Mouse (Mus musculus) hindbrain, postnatal 0 days (tissue): ENCODE measurements around the gene Iqcf1. TPM values are rescaled to one million over a fixed set of nuclear protein-coding genes. Genes with fewer than 3 reads are reported as not detected.
A peak's percentile ranks its signal among the peaks of the same experiment; 100 is the strongest.

Source experiments
- ATAC-seq: fragments of 200-750 bp; cut with Nextera tagmentation; 2 replicates; pipeline ENCODE4 v1.8.0; 2017; ENCODE audit warnings: mild to moderate bottlenecking, moderate TSS enrichment, moderate library complexity
- DNase-seq: peaks from one replicate; pipeline ENCODE4 v3.0.0-alpha.2; 2015; ENCODE audit warnings: low spot score
- H3K27ac ChIP-seq: fragments of 300-500 bp; sonication (generic); 2 replicates; pipeline ENCODE4 v1.5.1; 2014; ENCODE audit warnings: mild to moderate bottlenecking
- H3K27me3 ChIP-seq: fragments of 300-500 bp; sonication (generic); 2 replicates; pipeline ENCODE4 v1.6.1; 2014; ENCODE audit warnings: low read length, mixed read lengths; ENCODE audit not compliant: insufficient read depth
- H3K36me3 ChIP-seq: fragments of 300-500 bp; sonication (generic); 2 replicates; pipeline ENCODE4 v1.6.1; 2014; ENCODE audit warnings: low read length, mixed read lengths; ENCODE audit not compliant: insufficient read depth
- H3K4me1 ChIP-seq: fragments of 300-500 bp; sonication (generic); 2 replicates; pipeline ENCODE4 v1.6.1; 2014; ENCODE audit warnings: antibody characterized with exemption, low read length, mixed read lengths; ENCODE audit not compliant: insufficient read depth
- H3K4me2 ChIP-seq: fragments of 300-500 bp; sonication (generic); 2 replicates; pipeline ENCODE4 v1.6.1; 2014; ENCODE audit warnings: low read depth, mild to moderate bottlenecking, low read length, moderate library complexity, mixed read lengths
- H3K4me3 ChIP-seq: fragments of 300-500 bp; sonication (generic); 2 replicates; pipeline ENCODE4 v1.5.1; 2014; ENCODE audit warnings: low read length
- H3K9ac ChIP-seq: fragments of 300-500 bp; sonication (generic); replicated peaks from 2 replicates; pipeline ENCODE4 v1.6.1; 2014; ENCODE audit warnings: mild to moderate bottlenecking, low read length, moderate library complexity, mixed read lengths
- H3K9me3 ChIP-seq: fragments of 300-500 bp; sonication (generic); 2 replicates; pipeline ENCODE4 v1.6.1; 2016; ENCODE audit warnings: low read length, mixed read lengths
- CTCF ChIP-seq: IDR thresholded peaks from 2 replicates; pipeline ENCODE4 v1.5.1; 2016; ENCODE audit warnings: antibody characterized with exemption, control low read depth, low read depth
- WGBS: fragments of 180-500 bp; shearing (Covaris S2); extraction: QIAGEN DNeasy Blood & Tissue Kit; methylation state at CpG from one replicate; pipeline ENCODE4 v1.1.7; 2014; 5-methylcytosine and 5-hydroxymethylcytosine counted together
- polyA plus RNA-seq: library from polyadenylated mRNA; unstranded; fragments of >200 nt; fragmentation: Nextera tagmentation; extraction: Ambion mirVana; gene quantifications from 2 replicates; pipeline ENCODE4 v1.2.1, GENCODE M21; 2015
- total RNA-seq: library from RNA; depleted of rRNA; stranded (reverse); fragments of >200 nt; gene quantifications from 2 replicates; pipeline ENCODE4 v1.2.3, GENCODE M21; 2014

The Iqcf1 gene
- total and polyA plus RNA-seq, 2 experiments from 2014 or later: not detected

DNA sequence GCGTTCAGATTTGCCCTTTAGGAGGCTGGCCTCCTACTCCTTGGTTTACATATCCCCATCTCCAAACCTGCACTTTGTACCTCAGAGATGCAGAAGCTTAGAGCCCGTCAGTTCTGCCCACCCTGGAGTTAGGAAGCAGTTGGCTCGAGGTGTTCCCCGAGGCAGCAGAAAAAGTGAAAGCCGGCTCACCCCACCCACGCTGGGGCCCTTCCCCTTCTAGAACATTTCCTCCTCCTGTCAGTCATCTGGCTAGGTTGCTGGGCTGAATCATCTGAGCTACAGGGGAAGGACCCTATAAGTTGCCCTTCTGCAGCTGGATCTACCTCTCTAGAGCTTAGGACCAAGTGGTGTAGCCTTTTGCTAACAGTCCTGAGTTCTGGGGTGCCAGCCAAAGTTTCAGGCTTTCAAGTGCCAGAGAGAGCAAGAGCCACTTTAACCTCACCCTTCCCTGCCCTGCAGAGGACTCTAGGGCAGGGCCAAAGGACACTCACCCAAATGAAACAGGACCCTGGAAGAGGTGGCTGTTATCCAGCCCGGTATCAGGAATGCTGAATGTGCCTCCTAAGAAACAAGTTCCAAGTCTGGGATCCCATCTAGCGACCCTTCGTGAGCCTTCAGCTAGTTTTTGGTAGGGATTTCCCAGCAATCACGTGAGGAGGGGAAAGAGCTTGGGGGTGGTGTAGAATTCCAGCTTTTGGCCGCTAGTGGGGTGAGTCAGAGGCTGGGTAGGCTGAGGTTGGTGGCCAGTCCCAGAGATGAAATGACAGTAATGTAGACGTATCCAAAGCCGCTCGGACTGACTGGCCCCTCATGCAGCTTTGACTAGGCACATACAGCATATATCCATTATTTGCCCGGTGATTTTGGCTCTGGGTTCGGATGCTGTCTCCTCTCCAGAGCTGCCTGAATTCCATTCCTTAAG is 23.5 kb upstream of the Iqcf1 start:
- no peaks in the 10 kb centered on the region for H3K9me3 ChIP-seq
- H3K27ac ChIP-seq: peak overlapping the region; percentile 33; the same call in 1 of the 2 replicates
- H3K9ac ChIP-seq: no peak overlapping the region
- H3K4me1 ChIP-seq: peaks cover 23% of the 10 kb centered on the region; the same call in 1 of the 2 replicates
- no peak overlapping the region for H3K4me3 ChIP-seq
- H3K4me2 ChIP-seq: peak overlapping the region; percentile 40; the same call in 1 of the 2 replicates
- no peak for TF ChIP-seq CTCF
- ATAC-seq: no peak; the same call in 1 of the 2 replicates
- peak; percentile 24 for DNase-seq
- no peaks in the 10 kb centered on the region for H3K27me3 ChIP-seq
- no peaks in the 10 kb centered on the region for H3K36me3 ChIP-seq
- WGBS: 32% methylated on average over 16 of the region's 16 CpGs

GRCm38 (mm10) chr9:106476924-106477484 is 22.8 kb upstream of the Iqcf1 start, which contains the start of gene Parp3:
TSS of gene Parp3 (minus strand) at chr9:106476949.
- Histone ChIP-seq H3K9me3 (no peaks in the 10 kb centered on the region), H3K9ac (peak within 1 kb of the TSS; percentile 57), H3K4me3 (peak within 1 kb of the TSS; percentile 79), H3K4me2 (peak within 1 kb of the TSS; percentile 96), H3K27ac (peak within 1 kb of the TSS; percentile 59; the same call in 1 of the 2 replicates), H3K4me1 (peaks cover 23% of the 10 kb centered on the region; the same call in 1 of the 2 replicates), H3K27me3 (no peaks in the 10 kb centered on the region), H3K36me3 (no peaks in the 10 kb centered on the region)
- peak; percentile 99 for ATAC-seq
- DNase-seq: peak; percentile 100
- TF ChIP-seq CTCF: peak; percentile 97
- WGBS: under 1% methylated on average over 41 of the region's 41 CpGs

- peak overlapping the region; percentile 59; the same call in 1 of the 2 replicates for H3K27ac ChIP-seq
- peaks cover 23% of the 10 kb centered on the region; the same call in 1 of the 2 replicates for H3K4me1 ChIP-seq
- H3K9ac ChIP-seq: peak overlapping the region; percentile 57
- 5% methylated on average over 16 of the region's 16 CpGs for WGBS
- peak overlapping the region; percentile 96 for H3K4me2 ChIP-seq
- 0 out of 2 replicates have a peak, but pooled peaks cover under 1% of the 10 kb centered on the region for H3K36me3 ChIP-seq
- TF ChIP-seq CTCF: no peak
- peak overlapping the region; percentile 79 for H3K4me3 ChIP-seq
- no peak for ATAC-seq
- DNase-seq: no peak
- H3K27me3 ChIP-seq: no peaks in the 10 kb centered on the region
- H3K9me3 ChIP-seq: no peaks in the 10 kb centered on the region
These were observed 22.1 kb upstream of the Iqcf1 start for GRCm38 (mm10) chr9:106477649-106478048.

GRCm38 (mm10) chr9:106478101-106478500 is 21.7 kb upstream of the Iqcf1 start:
- DNase-seq: no peak
- WGBS: 87% methylated on average over 9 of the region's 9 CpGs
- no peak for TF ChIP-seq CTCF

DNA sequence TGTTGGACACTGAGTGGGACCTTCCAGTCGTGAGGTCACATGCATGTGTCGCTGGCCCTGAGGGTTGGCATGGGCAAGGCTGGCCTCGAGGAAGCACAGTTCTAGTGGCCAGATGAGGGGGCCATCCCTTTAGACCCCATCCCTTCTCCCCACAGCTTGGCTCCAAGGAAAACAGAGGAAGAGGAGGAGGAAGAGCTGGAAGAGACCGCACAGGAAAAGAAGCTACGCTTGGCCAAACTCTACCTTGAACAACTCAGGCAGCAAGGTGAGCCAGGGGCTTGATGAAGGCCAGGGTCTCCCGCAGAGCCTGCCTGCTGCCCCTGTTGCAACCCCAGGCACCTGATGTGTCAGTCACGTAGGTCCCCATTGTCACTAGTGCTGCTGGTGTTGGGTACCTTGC is 19.2 kb upstream of the Iqcf1 start:
- H3K9ac ChIP-seq: no peak overlapping the region
- TF ChIP-seq CTCF: no peak
- H3K4me2 ChIP-seq: no peak overlapping the region
- no peak overlapping the region for H3K4me3 ChIP-seq
- no peaks in the 10 kb centered on the region for H3K9me3 ChIP-seq
- H3K36me3 ChIP-seq: peaks cover 27% of the 10 kb centered on the region
- whole genome bisulfite sequencing: 95% methylated on average over 6 of the region's 7 CpGs
- DNase-seq (no peak), ATAC-seq (no peak)
- no peak overlapping the region for H3K27ac ChIP-seq
- H3K27me3 ChIP-seq: no peaks in the 10 kb centered on the region
- H3K4me1 ChIP-seq: peaks cover 16% of the 10 kb centered on the region; the same call in 1 of the 2 replicates

More at GRCm38 (mm10) chr9:106478101-106478500, 21.7 kb upstream of the Iqcf1 start:
- no peak for ATAC-seq
- Histone ChIP-seq H3K9ac (peak overlapping the region; percentile 57), H3K9me3 (no peaks in the 10 kb centered on the region), H3K4me1 (peaks cover 23% of the 10 kb centered on the region; the same call in 1 of the 2 replicates), H3K36me3 (peaks cover 5% of the 10 kb centered on the region; the same call in 1 of the 2 replicates), H3K4me2 (peak overlapping the region; percentile 96), H3K4me3 (peak overlapping the region; percentile 79), H3K27me3 (no peaks in the 10 kb centered on the region), H3K27ac (no peak overlapping the region)

DNA sequence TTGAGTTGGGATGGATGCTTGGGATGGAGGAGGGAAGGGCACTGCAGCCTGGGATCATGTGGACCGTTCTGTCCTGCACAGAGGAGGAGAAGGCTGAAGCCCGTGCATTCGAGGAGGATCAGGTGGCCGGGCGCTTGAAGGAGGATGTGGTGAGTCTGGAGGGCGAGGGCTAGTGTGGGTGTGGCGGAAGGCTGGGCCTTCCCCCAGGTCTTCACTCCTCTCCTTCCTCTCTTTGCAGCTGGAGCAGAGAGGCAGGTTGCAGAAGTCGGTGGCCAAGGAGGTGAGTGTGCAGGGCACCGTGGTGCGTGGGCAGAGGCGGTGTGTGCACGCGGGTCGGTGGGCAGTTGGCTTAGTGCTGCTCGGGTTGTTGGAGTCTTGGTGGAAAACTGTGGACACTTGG is 18.7 kb upstream of the Iqcf1 start:
- H3K4me1 ChIP-seq: peaks cover 14% of the 10 kb centered on the region; the same call in 1 of the 2 replicates
- 97% methylated on average over 15 of the region's 15 CpGs for WGBS
- TF ChIP-seq CTCF: no peak
- DNase-seq: no peak
- no peaks in the 10 kb centered on the region for H3K9me3 ChIP-seq
- H3K36me3 ChIP-seq: peaks cover 28% of the 10 kb centered on the region
- H3K4me2 ChIP-seq: no peak overlapping the region
- ATAC-seq: no peak
- H3K9ac ChIP-seq: no peak overlapping the region
- H3K4me3 ChIP-seq: no peak overlapping the region
- H3K27ac ChIP-seq: no peak overlapping the region
- no peaks in the 10 kb centered on the region for H3K27me3 ChIP-seq
